13 mouse cellular contexts compared by ENCODE assay signal in the genomic region with DNA sequence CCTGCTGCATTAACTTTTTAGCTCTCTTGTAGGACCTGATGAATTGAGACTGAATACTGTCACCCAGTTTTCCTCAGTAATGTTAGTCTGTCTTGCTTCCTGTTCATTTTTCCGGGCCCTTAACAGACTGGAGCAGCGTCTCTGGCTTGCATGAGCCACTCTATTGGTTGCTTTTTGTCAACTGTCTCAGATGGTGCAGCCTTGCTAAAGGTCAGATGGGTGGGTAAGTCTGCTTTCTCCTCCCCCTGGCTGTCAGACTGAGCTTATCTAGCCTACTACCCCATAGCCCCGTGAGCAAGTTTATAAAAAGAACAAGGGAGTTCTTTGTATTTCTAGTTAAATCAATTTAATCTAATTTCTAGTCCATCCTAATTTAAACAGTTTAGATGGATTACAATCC. TPM values are rescaled to one million over a fixed set of nuclear protein-coding genes. Genes with fewer than 3 reads are reported as not detected.
DNase-seq lines count a peak whose midpoint lies in the region; ATAC-seq and TF ChIP-seq lines count a peak whose summit lies in the region.
"Had no signal": no experiment of that assay in that cellular context is flagged by ENCODE, and none has a peak within 500 bp of the region (broad histone marks: within the 10 kb centered on the region; RNA-seq: fewer than 3 reads in every experiment).

No protein-coding gene starts in this region.

- H3K36me3 ChIP-seq in hindbrain, embryonic 16.5 days (ENCODE audit: control insufficient read depth, insufficient read depth, low read length), result no peaks in the 10 kb centered on the region
- H3K36me3 ChIP-seq in hindbrain, postnatal 0 days (ENCODE audit: insufficient read depth, low read length), result no peaks in the 10 kb centered on the region
- H3K36me3 ChIP-seq in heart, embryonic 16.5 days (ENCODE audit: control insufficient read depth, insufficient read depth), result no peaks in the 10 kb centered on the region
- H3K36me3 ChIP-seq in liver, embryonic 15.5 days (replicated peaks), result peaks cover 6% of the 10 kb centered on the region; the same call in 1 of the 2 replicates
- H3K36me3 ChIP-seq: neural tube, embryonic 12.5 days had no signal

- no peak overlapping the region for H3K9ac ChIP-seq in hindbrain, embryonic 16.5 days (ENCODE audit: low read depth, low read length)
- no peak overlapping the region for H3K9ac ChIP-seq in hindbrain, postnatal 0 days (replicated peaks; ENCODE audit: low read length)
- H3K9ac ChIP-seq in heart, embryonic 16.5 days (ENCODE audit: low read length), result no peak overlapping the region
- H3K9ac ChIP-seq in liver, embryonic 15.5 days, result no peak overlapping the region
- H3K9ac ChIP-seq: embryonic facial prominence, embryonic 13.5 days; neural tube, embryonic 12.5 days had no signal

- no peak for DNase-seq in hindbrain, postnatal 0 days (ENCODE audit: low spot score)
- no peak for DNase-seq in urinary bladder, postnatal 25 days (ENCODE audit: low spot score)
- DNase-seq in cerebellum, postnatal 25 days, result no peak
- DNase-seq: kidney, adult 18-20 months; lung, postnatal 36 days; thymus, postnatal 25 days had no signal

- no peak overlapping the region for H3K4me3 ChIP-seq in hindbrain, embryonic 16.5 days (ENCODE audit: low read length)
- H3K4me3 ChIP-seq in hindbrain, postnatal 0 days (ENCODE audit: low read length), result no peak overlapping the region
- H3K4me3 ChIP-seq in heart, embryonic 16.5 days (ENCODE audit: low read length), result no peak overlapping the region
- H3K4me3 ChIP-seq in liver, embryonic 15.5 days (replicated peaks), result no peak overlapping the region
- H3K4me3 ChIP-seq: embryonic facial prominence, embryonic 13.5 days; neural tube, embryonic 12.5 days had no signal

- WGBS in hindbrain, embryonic 16.5 days, result 69% methylated on average over 3 of the region's 3 CpGs
- WGBS in hindbrain, postnatal 0 days, result 69% methylated on average over 3 of the region's 3 CpGs
- WGBS in heart, embryonic 16.5 days, result 6% methylated on average over 3 of the region's 3 CpGs
- WGBS in liver, embryonic 15.5 days (ENCODE audit: insufficient replicate concordance), result 16% methylated on average over 3 of the region's 3 CpGs

- no peak overlapping the region for H3K27ac ChIP-seq in hindbrain, embryonic 16.5 days (ENCODE audit: low read depth, low read length)
- no peak overlapping the region for H3K27ac ChIP-seq in hindbrain, postnatal 0 days
- H3K27ac ChIP-seq in heart, embryonic 16.5 days (ENCODE audit: low read length), result peak overlapping the region; percentile 67
- H3K27ac ChIP-seq in liver, embryonic 15.5 days (replicated peaks), result no peak overlapping the region
- H3K27ac ChIP-seq: embryonic facial prominence, embryonic 13.5 days; neural tube, embryonic 12.5 days had no signal

- TF ChIP-seq CTCF in hindbrain, postnatal 0 days (IDR thresholded peaks at IDR 0.05; ENCODE audit: low read depth), result no peak

- 0 out of 2 replicates have a peak, but pooled peaks cover 7% of the 10 kb centered on the region for H3K4me1 ChIP-seq in hindbrain, embryonic 16.5 days (ENCODE audit: control insufficient read depth, insufficient read depth, low read depth, low read length)
- no peaks in the 10 kb centered on the region for H3K4me1 ChIP-seq in hindbrain, postnatal 0 days (ENCODE audit: insufficient read depth, low read length)
- peaks cover 42% of the 10 kb centered on the region for H3K4me1 ChIP-seq in heart, embryonic 16.5 days (ENCODE audit: control insufficient read depth, insufficient read depth, low read length)
- H3K4me1 ChIP-seq in liver, embryonic 15.5 days (replicated peaks), result peaks cover 41% of the 10 kb centered on the region

- no peaks in the 10 kb centered on the region for H3K27me3 ChIP-seq in hindbrain, embryonic 16.5 days (replicated peaks; ENCODE audit: control insufficient read depth, insufficient read depth, low read length)
- no peaks in the 10 kb centered on the region for H3K27me3 ChIP-seq in hindbrain, postnatal 0 days (ENCODE audit: insufficient read depth, low read length)
- H3K27me3 ChIP-seq in heart, embryonic 16.5 days (ENCODE audit: control insufficient read depth, insufficient read depth, low read length), result no peaks in the 10 kb centered on the region
- H3K27me3 ChIP-seq in liver, embryonic 15.5 days, result no peaks in the 10 kb centered on the region
- H3K27me3 ChIP-seq: embryonic facial prominence, embryonic 13.5 days; neural tube, embryonic 12.5 days had no signal

- no peak overlapping the region for H3K4me2 ChIP-seq in hindbrain, embryonic 16.5 days (ENCODE audit: low read length)
- no peak overlapping the region for H3K4me2 ChIP-seq in hindbrain, postnatal 0 days (ENCODE audit: low read depth, low read length)
- H3K4me2 ChIP-seq in heart, embryonic 16.5 days (ENCODE audit: low read depth, low read length), result peak overlapping the region; percentile 28; the same call in 1 of the 2 replicates
- H3K4me2 ChIP-seq in liver, embryonic 15.5 days, result no peak overlapping the region
- H3K4me2 ChIP-seq: embryonic facial prominence, embryonic 13.5 days; neural tube, embryonic 12.5 days had no signal

- 0 out of 2 replicates have a peak, but pooled peaks have one; percentile 15 for ATAC-seq in hindbrain, embryonic 16.5 days
- no peak for ATAC-seq in hindbrain, postnatal 0 days
- peak; percentile 67 for ATAC-seq in activated CD4-positive, CD25-positive, alpha-beta regulatory T cell, adult 4 months
- peak; percentile 76 for ATAC-seq in heart, embryonic 16.5 days (replicated peaks; ENCODE audit: extremely low read depth, insufficient read depth, low FRiP score)
- peak; percentile 75 for ATAC-seq in liver, embryonic 15.5 days (ENCODE audit: insufficient read depth)

- H3K9me3 ChIP-seq in hindbrain, embryonic 16.5 days (ENCODE audit: control insufficient read depth, low read length), result no peaks in the 10 kb centered on the region
- H3K9me3 ChIP-seq in hindbrain, postnatal 0 days (ENCODE audit: low read length), result no peaks in the 10 kb centered on the region
- no peaks in the 10 kb centered on the region for H3K9me3 ChIP-seq in heart, embryonic 16.5 days (replicated peaks; ENCODE audit: control insufficient read depth, low read length)
- no peaks in the 10 kb centered on the region for H3K9me3 ChIP-seq in liver, embryonic 15.5 days (replicated peaks)
- H3K9me3 ChIP-seq: embryonic facial prominence, embryonic 13.5 days; G1E; neural tube, embryonic 12.5 days had no signal

RNA-seq across cellular contexts. Expression of a gene that starts 23.6 kb away (rescaled TPM):
- 11.9 and 15.2 TPM in 2 replicates for polyA plus RNA-seq in hindbrain, embryonic 16.5 days (2015; fragmentation: Nextera tagmentation; extraction: Ambion mirVana)
- total RNA-seq in hindbrain, postnatal 0 days (2014; rRNA removed), result 38.9 and 42.8 TPM in 2 replicates
- polyA plus RNA-seq in hindbrain, postnatal 0 days (2015; fragmentation: Nextera tagmentation; extraction: Ambion mirVana), result 15.1 and 15.6 TPM in 2 replicates
- polyA plus RNA-seq in activated CD4-positive, CD25-positive, alpha-beta regulatory T cell, adult 4 months (2017; shearing (Covaris generic)), result 10 to 100 TPM; 23.7 to 24.2 TPM
- polyA plus RNA-seq in heart, embryonic 16.5 days (2015; fragmentation: Nextera tagmentation; extraction: Ambion mirVana), result 12.6 and 13.7 TPM in 2 replicates
- polyA plus RNA-seq in liver, embryonic 15.5 days (2015; fragmentation: Nextera tagmentation; extraction: Ambion mirVana), result 7.8 and 8.0 TPM in 2 replicates
